Mouse (Mus musculus): ENCODE measurements around the gene Cytl1. TPM values are rescaled to one million over a fixed set of nuclear protein-coding genes. Genes with fewer than 3 reads are reported as not detected.

The Cytl1 gene
- polyA plus RNA-seq, 1 experiment from 2014 or later: not detected

DNA sequence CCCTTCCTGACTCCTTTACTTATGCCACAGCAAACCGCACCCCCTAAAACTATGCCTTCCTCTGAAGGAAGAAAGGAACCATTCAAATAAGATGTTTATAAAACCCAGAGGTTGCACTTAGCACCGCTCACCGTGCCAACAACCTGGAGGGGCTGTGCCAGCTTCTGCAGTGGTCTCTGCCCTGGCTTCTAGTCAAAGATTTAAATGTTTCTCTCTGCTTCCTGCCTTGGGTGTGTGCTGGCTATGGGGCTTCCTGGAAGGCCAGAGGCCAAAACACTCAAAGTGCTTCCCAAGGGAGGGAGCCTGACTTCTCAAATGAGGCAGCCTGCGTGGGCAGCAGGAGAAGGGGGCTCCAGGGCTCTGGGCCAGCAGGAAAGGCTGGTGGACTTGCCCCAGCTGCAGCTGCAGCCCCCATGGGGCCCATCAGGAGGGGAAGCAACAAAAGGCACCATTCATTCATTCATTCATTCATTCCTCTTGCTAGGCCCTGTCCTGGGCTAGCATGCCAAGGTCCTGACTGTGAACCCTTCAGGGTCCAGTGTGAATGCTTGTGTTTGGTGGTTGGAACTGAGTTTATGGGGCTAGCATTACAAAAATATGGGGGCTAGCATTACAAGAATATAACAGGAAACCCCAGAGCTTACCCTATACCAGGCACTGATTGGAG is 10.0 kb upstream of the Cytl1 start:
- WGBS (ENCODE audit: insufficient replicate concordance): 57% methylated on average over 4 of the region's 4 CpGs
- no peaks in the 10 kb centered on the region for H3K36me3 ChIP-seq
- H3K9me3 ChIP-seq (replicated peaks): no peaks in the 10 kb centered on the region
- H3K4me2 ChIP-seq: no peak overlapping the region
- no peak overlapping the region for H3K4me3 ChIP-seq (replicated peaks)
- ATAC-seq (ENCODE audit: low read depth): no peak
- H3K27ac ChIP-seq: no peak overlapping the region
- DNase-seq: no peak
- H3K27me3 ChIP-seq: no peaks in the 10 kb centered on the region
- no peak overlapping the region for H3K9ac ChIP-seq
- no peaks in the 10 kb centered on the region for H3K4me1 ChIP-seq (replicated peaks)

DNA sequence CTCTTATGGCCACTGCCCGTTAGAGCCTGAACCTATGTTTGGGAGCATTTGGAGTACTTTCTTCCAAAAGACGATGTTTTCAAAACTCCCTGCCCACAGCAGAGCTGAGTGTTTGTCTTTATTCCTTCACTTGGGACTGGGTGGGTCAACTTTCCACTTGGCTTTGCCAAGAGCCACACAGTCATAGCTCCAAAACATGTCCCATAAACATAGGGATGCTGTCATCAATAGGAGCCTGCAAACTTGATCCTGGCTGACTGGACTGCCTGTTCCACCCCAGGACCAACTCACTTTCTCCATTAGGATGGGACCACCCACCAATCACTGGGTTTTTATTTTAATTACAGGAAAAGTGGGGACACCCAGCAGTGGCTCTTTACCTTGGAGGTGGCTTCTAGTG is 4.5 kb upstream of the Cytl1 start:
- Histone ChIP-seq H3K9me3 (replicated peaks) (no peaks in the 10 kb centered on the region), H3K4me2 (no peak overlapping the region), H3K4me1 (replicated peaks) (no peaks in the 10 kb centered on the region), H3K9ac (no peak overlapping the region), H3K27me3 (no peaks in the 10 kb centered on the region), H3K36me3 (no peaks in the 10 kb centered on the region), H3K27ac (no peak overlapping the region), H3K4me3 (replicated peaks) (no peak overlapping the region)
- DNase-seq (no peak), ATAC-seq (ENCODE audit: low read depth) (no peak)
- WGBS (ENCODE audit: insufficient replicate concordance): 78% methylated on average over 2 of the region's 2 CpGs

GRCm38 (mm10) chr5:37736213-37736612 is 894 bp downstream of the Cytl1 start:
- H3K36me3 ChIP-seq: no peaks in the 10 kb centered on the region
- no peaks in the 10 kb centered on the region for H3K4me1 ChIP-seq (replicated peaks)
- no peak overlapping the region for H3K9ac ChIP-seq
- no peak for ATAC-seq (ENCODE audit: low read depth)
- H3K27me3 ChIP-seq: no peaks in the 10 kb centered on the region
- no peaks in the 10 kb centered on the region for H3K9me3 ChIP-seq (replicated peaks)
- DNase-seq: no peak
- no peak overlapping the region for H3K27ac ChIP-seq
- 44% methylated on average over 7 of the region's 7 CpGs for WGBS (ENCODE audit: insufficient replicate concordance)
- H3K4me3 ChIP-seq (replicated peaks): no peak overlapping the region
- H3K4me2 ChIP-seq: no peak overlapping the region

DNA sequence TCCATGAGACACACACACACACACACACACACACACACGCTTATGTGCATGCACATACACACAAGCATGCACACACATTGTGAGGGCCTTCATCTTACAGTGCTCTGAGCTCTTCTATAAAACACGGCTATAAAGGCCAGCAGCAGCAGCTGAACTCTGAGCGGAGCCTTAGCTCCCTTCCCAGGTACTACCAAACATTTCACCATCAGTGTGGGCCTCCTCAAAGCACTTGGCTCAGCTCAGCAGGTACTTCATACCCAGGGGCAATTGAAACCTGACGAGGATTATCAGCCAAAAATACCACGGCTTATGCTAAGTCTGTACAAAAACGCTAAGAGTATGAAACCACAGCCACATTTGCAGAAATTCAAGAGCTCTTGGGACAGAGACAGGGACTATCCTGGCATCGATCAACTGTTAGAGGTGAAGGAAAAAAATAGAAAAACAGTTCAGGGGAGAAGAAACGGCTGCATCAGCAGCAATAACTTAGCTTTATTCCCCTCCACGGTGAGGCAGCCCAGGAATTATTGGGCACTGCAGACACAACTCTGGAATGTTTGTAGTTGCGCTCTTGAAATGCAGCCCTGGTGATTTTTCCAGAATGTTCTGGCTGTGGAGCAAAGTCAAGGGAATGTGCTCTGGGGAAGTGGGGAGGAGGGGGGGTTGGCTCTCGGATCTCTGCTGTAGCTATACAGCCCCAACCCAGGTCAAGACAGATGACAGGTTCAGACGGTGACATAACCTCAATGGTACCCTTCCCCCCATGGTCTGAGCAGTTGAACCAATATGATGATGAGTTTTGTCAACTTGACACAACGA is 8.8 kb downstream of the Cytl1 start:
- Histone ChIP-seq H3K27ac (no peak overlapping the region), H3K4me3 (replicated peaks) (no peak overlapping the region), H3K4me1 (replicated peaks) (no peaks in the 10 kb centered on the region), H3K4me2 (no peak overlapping the region), H3K27me3 (no peaks in the 10 kb centered on the region), H3K36me3 (no peaks in the 10 kb centered on the region), H3K9ac (no peak overlapping the region), H3K9me3 (replicated peaks) (no peaks in the 10 kb centered on the region)
- WGBS (ENCODE audit: insufficient replicate concordance): 57% methylated on average over 13 of the region's 13 CpGs
- DNase-seq: no peak
- no peak for ATAC-seq (ENCODE audit: low read depth)

DNA sequence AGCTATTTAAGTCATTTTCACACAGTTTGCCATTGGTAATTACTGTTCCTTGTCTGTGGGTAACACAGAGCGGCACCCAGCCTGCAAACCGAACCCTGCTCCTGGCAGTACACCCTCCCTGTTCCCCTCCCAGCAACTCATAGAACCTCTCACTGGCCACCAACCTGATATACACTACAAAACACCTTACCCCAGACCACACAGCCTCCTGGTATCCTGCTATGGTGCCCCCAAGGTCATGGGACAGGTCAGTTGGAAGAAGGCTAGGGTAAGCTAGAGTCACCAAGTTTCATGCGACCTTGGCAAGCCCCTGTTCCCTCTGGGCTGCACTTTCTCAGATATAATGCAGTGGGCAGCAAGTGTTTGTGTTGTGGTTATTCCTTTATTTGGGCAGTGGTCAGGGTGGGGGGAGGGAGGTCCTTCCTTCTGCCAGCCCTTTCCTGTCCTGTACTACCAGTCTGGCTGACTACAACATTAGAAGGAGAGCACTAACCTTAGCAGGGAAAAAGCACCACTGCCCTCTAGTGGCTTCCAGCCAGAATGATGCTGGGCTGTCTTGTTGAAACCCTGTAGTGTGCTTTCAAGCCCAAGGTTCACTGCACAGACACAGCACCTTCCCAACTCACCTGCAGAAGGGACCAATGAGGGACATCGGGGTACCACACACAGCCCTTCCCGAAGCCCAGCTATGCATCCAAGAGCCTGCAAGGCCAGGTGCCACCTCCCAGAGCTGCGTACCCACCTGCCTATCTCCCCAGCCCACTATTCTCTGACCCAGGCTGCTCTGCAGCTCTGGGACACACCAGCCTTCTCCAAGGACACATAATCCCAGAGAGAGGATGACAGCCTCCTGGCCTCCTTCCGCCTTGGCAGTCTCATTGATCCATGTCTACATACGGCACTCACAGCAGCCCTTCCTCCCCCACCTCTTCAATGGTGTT is 17.0 kb downstream of the Cytl1 start:
- DNase-seq: no peak
- no peaks in the 10 kb centered on the region for H3K36me3 ChIP-seq
- no peak overlapping the region for H3K4me3 ChIP-seq (replicated peaks)
- H3K4me1 ChIP-seq (replicated peaks): no peaks in the 10 kb centered on the region
- no peaks in the 10 kb centered on the region for H3K9me3 ChIP-seq (replicated peaks)
- no peak for ATAC-seq (ENCODE audit: low read depth)
- no peak overlapping the region for H3K27ac ChIP-seq
- H3K4me2 ChIP-seq: no peak overlapping the region
- no peak overlapping the region for H3K9ac ChIP-seq
- WGBS (ENCODE audit: insufficient replicate concordance): 48% methylated on average over 8 of the region's 8 CpGs
- peaks cover 2% of the 10 kb centered on the region; the same call in 1 of the 2 replicates for H3K27me3 ChIP-seq

GRCm38 (mm10) chr5:37753366-37753765 is 18.0 kb downstream of the Cytl1 start:
- H3K36me3 ChIP-seq: no peaks in the 10 kb centered on the region
- no peak overlapping the region for H3K9ac ChIP-seq
- H3K4me3 ChIP-seq (replicated peaks): no peak overlapping the region
- H3K4me2 ChIP-seq: no peak overlapping the region
- no peak for DNase-seq
- 65% methylated on average over 7 of the region's 7 CpGs for WGBS (ENCODE audit: insufficient replicate concordance)
- peaks cover 2% of the 10 kb centered on the region; the same call in 1 of the 2 replicates for H3K27me3 ChIP-seq
- H3K27ac ChIP-seq: no peak overlapping the region
- no peaks in the 10 kb centered on the region for H3K4me1 ChIP-seq (replicated peaks)
- H3K9me3 ChIP-seq (replicated peaks): no peaks in the 10 kb centered on the region
- no peak for ATAC-seq (ENCODE audit: low read depth)

- ATAC-seq (ENCODE audit: low read depth): no peak
- H3K4me2 ChIP-seq: no peak overlapping the region
- H3K27me3 ChIP-seq: no peaks in the 10 kb centered on the region
- no peak overlapping the region for H3K4me3 ChIP-seq (replicated peaks)
- H3K9me3 ChIP-seq (replicated peaks): 0 out of 2 replicates have a peak, but pooled peaks cover 5% of the 10 kb centered on the region
- DNase-seq: no peak
- H3K4me1 ChIP-seq (replicated peaks): no peaks in the 10 kb centered on the region
- no peak overlapping the region for H3K9ac ChIP-seq
- H3K27ac ChIP-seq: no peak overlapping the region
- H3K36me3 ChIP-seq: no peaks in the 10 kb centered on the region
- WGBS (ENCODE audit: insufficient replicate concordance): 69% methylated on average over 3 of the region's 3 CpGs
These were observed 26.7 kb downstream of the Cytl1 start for GRCm38 (mm10) chr5:37762046-37762445.

DNA sequence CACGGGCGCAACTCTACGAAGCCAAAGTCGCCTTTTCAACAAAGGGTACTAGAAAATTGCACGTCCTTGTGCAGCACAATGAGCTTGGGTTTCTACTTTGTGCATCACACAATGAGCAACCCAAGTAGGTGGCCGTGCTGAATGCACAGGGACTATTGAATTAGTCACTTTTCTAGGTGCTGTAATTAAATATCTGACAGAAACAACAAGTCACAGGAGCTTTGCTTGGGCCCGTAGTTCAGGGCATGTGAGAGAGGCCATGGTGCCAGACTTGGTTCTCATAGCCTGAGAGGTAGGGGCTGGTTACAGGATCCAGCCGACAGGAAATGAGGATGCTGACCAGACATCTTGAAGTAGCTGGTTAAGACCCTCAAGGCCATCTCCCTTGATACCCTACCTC is 30.5 kb downstream of the Cytl1 start:
- no peak overlapping the region for H3K4me3 ChIP-seq (replicated peaks)
- ATAC-seq (ENCODE audit: low read depth) (no peak), DNase-seq (no peak)
- no peaks in the 10 kb centered on the region for H3K4me1 ChIP-seq (replicated peaks)
- WGBS (ENCODE audit: insufficient replicate concordance): 59% methylated on average over 8 of the region's 8 CpGs
- H3K36me3 ChIP-seq: no peaks in the 10 kb centered on the region
- H3K9ac ChIP-seq: no peak overlapping the region
- H3K4me2 ChIP-seq: no peak overlapping the region
- H3K27me3 ChIP-seq: no peaks in the 10 kb centered on the region
- 0 out of 2 replicates have a peak, but pooled peaks cover 5% of the 10 kb centered on the region for H3K9me3 ChIP-seq (replicated peaks)
- H3K27ac ChIP-seq: no peak overlapping the region

DNA sequence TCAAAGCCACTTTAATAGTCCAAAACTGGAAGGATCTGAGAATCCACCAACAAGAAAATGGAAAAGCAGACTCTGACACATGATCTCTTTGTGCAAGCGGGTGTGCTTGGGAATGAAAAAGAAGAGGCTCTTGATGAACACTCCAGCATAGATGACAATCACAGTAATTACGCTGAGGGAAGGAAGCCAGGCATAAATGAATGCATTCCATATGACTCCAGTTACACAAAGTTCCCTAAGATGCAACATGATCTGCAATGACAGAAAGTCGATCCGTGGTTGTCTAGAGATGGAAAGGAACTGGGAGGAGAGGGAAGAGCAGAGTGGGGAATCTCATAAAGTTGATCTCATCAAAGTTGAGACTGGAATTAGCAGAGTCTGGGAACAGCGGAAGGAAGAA is 31.9 kb downstream of the Cytl1 start:
- H3K4me1 ChIP-seq (replicated peaks): no peaks in the 10 kb centered on the region
- ATAC-seq (ENCODE audit: low read depth) (no peak), DNase-seq (no peak)
- no peaks in the 10 kb centered on the region for H3K27me3 ChIP-seq
- no peak overlapping the region for H3K4me2 ChIP-seq
- WGBS (ENCODE audit: insufficient replicate concordance): 67% methylated on average over 5 of the region's 5 CpGs
- H3K4me3 ChIP-seq (replicated peaks): no peak overlapping the region
- no peak overlapping the region for H3K9ac ChIP-seq
- no peaks in the 10 kb centered on the region for H3K36me3 ChIP-seq
- H3K27ac ChIP-seq: no peak overlapping the region
- 0 out of 2 replicates have a peak, but pooled peaks cover 5% of the 10 kb centered on the region for H3K9me3 ChIP-seq (replicated peaks)

- DNase-seq: no peak
- H3K27me3 ChIP-seq: no peaks in the 10 kb centered on the region
- no peaks in the 10 kb centered on the region for H3K4me1 ChIP-seq (replicated peaks)
- H3K9ac ChIP-seq: no peak overlapping the region
- no peak overlapping the region for H3K4me2 ChIP-seq
- H3K9me3 ChIP-seq (replicated peaks): no peaks in the 10 kb centered on the region
- no peak for ATAC-seq (ENCODE audit: low read depth)
- 11% methylated on average over 5 of the region's 5 CpGs for WGBS (ENCODE audit: insufficient replicate concordance)
- H3K36me3 ChIP-seq: no peaks in the 10 kb centered on the region
- no peak overlapping the region for H3K27ac ChIP-seq
- H3K4me3 ChIP-seq (replicated peaks): no peak overlapping the region
These were observed 33.7 kb downstream of the Cytl1 start for GRCm38 (mm10) chr5:37769031-37769430.

DNA sequence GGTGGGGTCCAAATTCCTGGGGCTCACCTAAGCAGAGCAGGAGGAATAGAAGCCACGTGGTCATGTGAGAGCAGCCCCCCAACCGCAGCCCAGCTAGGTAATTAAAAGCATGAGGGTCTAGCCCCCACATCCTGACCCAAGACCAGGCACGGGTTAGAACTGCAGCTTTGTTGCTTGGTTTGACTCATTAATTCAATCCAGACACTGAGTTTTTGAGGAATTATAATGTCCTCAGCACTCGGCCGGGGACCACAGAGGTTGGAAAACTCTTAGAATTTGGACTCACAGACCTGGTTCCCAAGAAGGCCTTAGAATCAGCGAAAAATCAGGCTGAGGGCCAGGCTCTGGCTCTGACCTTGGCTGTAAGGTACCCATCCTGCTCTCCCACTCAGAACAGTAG is 35.6 kb downstream of the Cytl1 start:
- no peaks in the 10 kb centered on the region for H3K36me3 ChIP-seq
- no peak for DNase-seq
- no peak overlapping the region for H3K4me2 ChIP-seq
- no peak overlapping the region for H3K27ac ChIP-seq
- no peaks in the 10 kb centered on the region for H3K9me3 ChIP-seq (replicated peaks)
- WGBS (ENCODE audit: insufficient replicate concordance): 62% methylated on average over 6 of the region's 6 CpGs
- H3K27me3 ChIP-seq: no peaks in the 10 kb centered on the region
- no peak for ATAC-seq (ENCODE audit: low read depth)
- H3K4me3 ChIP-seq (replicated peaks): no peak overlapping the region
- no peaks in the 10 kb centered on the region for H3K4me1 ChIP-seq (replicated peaks)
- H3K9ac ChIP-seq: no peak overlapping the region

Data from liver, embryonic 13.5 days (tissue).